9 mouse cellular contexts compared by ENCODE assay signal in the genomic region with DNA sequence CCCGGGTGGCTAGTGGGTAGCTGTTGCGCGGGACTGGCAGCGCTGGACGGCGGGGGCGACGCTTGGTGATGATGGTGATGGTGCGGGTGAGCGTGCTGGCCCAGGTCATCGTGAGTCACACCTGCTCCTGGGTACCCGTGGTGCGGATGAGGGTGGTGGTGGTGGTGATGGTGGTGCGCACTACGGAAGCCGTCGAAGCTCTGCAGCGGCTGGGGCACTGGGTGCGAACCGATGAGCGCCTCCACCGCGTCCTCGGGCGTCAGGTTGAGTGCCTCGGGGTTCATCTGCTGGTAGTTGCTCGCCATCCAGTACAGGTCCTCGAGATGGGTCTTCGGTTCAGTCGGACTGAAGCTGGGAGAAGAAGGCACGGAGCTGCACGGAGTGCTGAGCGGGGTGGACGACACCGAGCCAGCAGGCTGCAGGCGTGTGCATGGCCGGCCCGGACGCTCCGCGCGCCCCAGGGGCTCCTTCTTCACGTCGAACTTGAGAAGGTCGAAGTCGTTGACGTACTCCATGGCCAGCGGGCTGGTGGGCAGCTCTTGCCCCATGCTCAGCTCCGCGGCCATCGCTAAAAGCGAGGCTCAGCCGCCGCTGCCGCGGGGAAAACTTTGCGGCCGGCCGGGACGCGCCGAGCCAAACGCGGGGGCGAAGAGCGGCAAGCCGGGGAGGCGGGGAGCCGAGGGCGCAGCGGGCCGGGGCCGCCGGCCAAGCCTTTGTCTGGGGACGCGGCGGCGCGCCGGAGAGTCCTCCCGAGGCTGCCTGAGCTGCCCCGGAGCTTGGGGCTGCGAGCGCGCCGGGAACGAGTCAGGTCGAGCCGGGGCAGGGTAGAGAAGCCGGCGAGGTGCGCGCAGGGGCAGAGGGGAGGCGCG. TPM values are rescaled to one million over a fixed set of nuclear protein-coding genes. Genes with fewer than 3 reads are reported as not detected.
DNase-seq lines count a peak whose midpoint lies in the region; ATAC-seq lines count a peak whose summit lies in the region.
"Had no signal": no experiment of that assay in that cellular context is flagged by ENCODE, and none has a peak within 500 bp of the region (broad histone marks: within the 10 kb centered on the region; RNA-seq: fewer than 3 reads in every experiment).

No protein-coding gene starts in this region.

- peak overlapping the region; percentile 81 for H3K9ac ChIP-seq in intestine, embryonic 16.5 days (ENCODE audit: low read depth, low read length)
- peak overlapping the region; percentile 64 for H3K9ac ChIP-seq in midbrain, embryonic 15.5 days

- peak overlapping the region; percentile 90 for H3K4me3 ChIP-seq in megakaryocyte, embryonic 14.5 days (replicated peaks)
- peak overlapping the region; percentile 66 for H3K4me3 ChIP-seq in forebrain, embryonic 10.5 days
- peak overlapping the region; percentile 63 for H3K4me3 ChIP-seq in intestine, embryonic 16.5 days (ENCODE audit: low read length)
- H3K4me3 ChIP-seq in midbrain, embryonic 15.5 days = peak overlapping the region; percentile 63

- H3K27me3 ChIP-seq in megakaryocyte, embryonic 14.5 days (replicated peaks) = peaks cover 99% of the 10 kb centered on the region
- peaks cover 90% of the 10 kb centered on the region for H3K27me3 ChIP-seq in forebrain, embryonic 10.5 days (ENCODE audit: poor library complexity, severe bottlenecking)
- H3K27me3 ChIP-seq in intestine, embryonic 16.5 days (replicated peaks; ENCODE audit: control insufficient read depth, insufficient read depth, low read length) = peaks cover 67% of the 10 kb centered on the region
- peaks cover 57% of the 10 kb centered on the region for H3K27me3 ChIP-seq in midbrain, embryonic 15.5 days (replicated peaks)

- under 1% methylated on average over 95 of the region's 95 CpGs for WGBS in forebrain, embryonic 10.5 days
- under 1% methylated on average over 83 of the region's 95 CpGs for WGBS in intestine, embryonic 16.5 days
- under 1% methylated on average over 93 of the region's 95 CpGs for WGBS in midbrain, embryonic 15.5 days

- H3K4me2 ChIP-seq in intestine, embryonic 16.5 days (ENCODE audit: low read depth, low read length) = peak overlapping the region; percentile 97
- peak overlapping the region; percentile 97 for H3K4me2 ChIP-seq in midbrain, embryonic 15.5 days

- H3K27ac ChIP-seq in forebrain, embryonic 10.5 days = peak overlapping the region; percentile 86
- H3K27ac ChIP-seq in intestine, embryonic 16.5 days (ENCODE audit: low read length) = peak overlapping the region; percentile 61
- H3K27ac ChIP-seq in midbrain, embryonic 15.5 days = peak overlapping the region; percentile 84

- ATAC-seq in megakaryocyte, adult 5-6 weeks (ENCODE audit: poor library complexity, severe bottlenecking) = no peak
- peak; percentile 8; the same call in 1 of the 2 replicates for ATAC-seq in intestine, embryonic 16.5 days
- ATAC-seq in midbrain, embryonic 15.5 days (replicated peaks) = peak; percentile 8; the same call in 1 of the 2 replicates

- DNase-seq in forebrain, embryonic 10.5 days (ENCODE audit: extremely low spot score, low spot score) = peak; percentile 45
- DNase-seq in urinary bladder, postnatal 14 days (ENCODE audit: low spot score) = no peak
- DNase-seq in right cerebral cortex, postnatal 4 days = no peak

- no peaks in the 10 kb centered on the region for H3K36me3 ChIP-seq in megakaryocyte, embryonic 14.5 days (replicated peaks; ENCODE audit: low read length)
- no peaks in the 10 kb centered on the region for H3K36me3 ChIP-seq in forebrain, embryonic 10.5 days (replicated peaks)
- H3K36me3 ChIP-seq in intestine, embryonic 16.5 days (ENCODE audit: control insufficient read depth, insufficient read depth, low read length) = no peaks in the 10 kb centered on the region
- no peaks in the 10 kb centered on the region for H3K36me3 ChIP-seq in midbrain, embryonic 15.5 days (replicated peaks)

- H3K4me1 ChIP-seq in megakaryocyte, embryonic 14.5 days = peaks cover 38% of the 10 kb centered on the region
- H3K4me1 ChIP-seq in forebrain, embryonic 10.5 days = peaks cover 64% of the 10 kb centered on the region
- H3K4me1 ChIP-seq in intestine, embryonic 16.5 days (ENCODE audit: control insufficient read depth, insufficient read depth, low read length) = peaks cover 15% of the 10 kb centered on the region
- peaks cover 59% of the 10 kb centered on the region for H3K4me1 ChIP-seq in midbrain, embryonic 15.5 days

- H3K9me3 ChIP-seq in megakaryocyte, embryonic 14.5 days = peaks cover 8% of the 10 kb centered on the region; the same call in 1 of the 2 replicates
- H3K9me3 ChIP-seq in forebrain, embryonic 10.5 days = no peaks in the 10 kb centered on the region
- H3K9me3 ChIP-seq in intestine, embryonic 16.5 days (ENCODE audit: control insufficient read depth, low read length) = no peaks in the 10 kb centered on the region
- no peaks in the 10 kb centered on the region for H3K9me3 ChIP-seq in midbrain, embryonic 15.5 days

RNA-seq across cellular contexts. Expression of a gene that starts 0.5 kb away (rescaled TPM):
- 7.6 and 26.8 TPM in 2 replicates for polyA plus RNA-seq in megakaryocyte, embryonic 14.5 days (2012; ENCODE audit: insufficient read depth, low replicate concordance)
- 15.3 and 17.5 TPM in 2 replicates for total RNA-seq in megakaryocyte, adult 5-6 weeks (2015)
- 6.4 and 8.1 TPM in 2 replicates for total RNA-seq in megakaryocyte, adult 5-6 weeks (2017)
- polyA plus RNA-seq in forebrain, embryonic 10.5 days (2016; fragmentation: Nextera tagmentation; extraction: Ambion mirVana) = 2.0 and 2.3 TPM in 2 replicates
- 13.2 and 17.4 TPM in 2 replicates for polyA plus RNA-seq in intestine, embryonic 16.5 days (2015; fragmentation: Nextera tagmentation; extraction: Ambion mirVana)
- 6.5 TPM in 2 replicates for polyA plus RNA-seq in midbrain, embryonic 15.5 days (2015; fragmentation: Nextera tagmentation; extraction: Ambion mirVana)
- total RNA-seq: common myeloid progenitor, adult 5-6 weeks had no signal

RNA-seq across cellular contexts. Expression of a gene that starts 32.4 kb away (rescaled TPM):
- polyA plus RNA-seq in megakaryocyte, embryonic 14.5 days (2012; ENCODE audit: insufficient read depth, low replicate concordance) = not detected in 2 replicates
- total RNA-seq in megakaryocyte, adult 5-6 weeks (2015) = 0.78 and 1.2 TPM in 2 replicates
- total RNA-seq in megakaryocyte, adult 5-6 weeks (2017) = not detected in 2 replicates
- not detected in 2 replicates for polyA plus RNA-seq in forebrain, embryonic 10.5 days (2016; fragmentation: Nextera tagmentation; extraction: Ambion mirVana)
- 24.3 and 29.2 TPM in 2 replicates for polyA plus RNA-seq in intestine, embryonic 16.5 days (2015; fragmentation: Nextera tagmentation; extraction: Ambion mirVana)
- polyA plus RNA-seq in midbrain, embryonic 15.5 days (2015; fragmentation: Nextera tagmentation; extraction: Ambion mirVana) = not detected in 2 replicates
- total RNA-seq: common myeloid progenitor, adult 5-6 weeks; neutrophil, adult 5-6 weeks had no signal

Comparison
In these comparisons a context has a peak if more than half of its experiments do, and no peak if none do; other contexts are left out.
1. RNA of a gene that starts 32.4 kb away (polyA plus RNA-seq): 24.3 to 29.2 TPM in intestine, embryonic 16.5 days; not detected in megakaryocyte, embryonic 14.5 days, not detected in forebrain, embryonic 10.5 days and not detected in midbrain, embryonic 15.5 days; every median in the first group is over 10 times any median in the second.
2. Peak in every context shown above with its lines, with median percentiles within 50 percentile points of each other: H3K4me3 ChIP-seq and H3K27ac ChIP-seq.